Mouse (Mus musculus): Measurements from ENCODE around the gene Acat3. TPM values are rescaled to one million over a fixed set of nuclear protein-coding genes. Genes with fewer than 3 reads are reported as not detected.

Acat3 gene
- polyA plus RNA-seq, 1 experiment from 2014 or later: 38.4 TPM

GRCm38 (mm10) chr17:12886620-12887019 is 53.8 kb downstream of the Acat3 start:
- H3K4me3 ChIP-seq (ENCODE audit: low read depth, low read length): no peak overlapping the region
- no peak overlapping the region for H3K9ac ChIP-seq (replicated peaks)

GRCm38 (mm10) chr17:12881216-12881615 is 59.2 kb downstream of the Acat3 start:
- 68% methylated on average over 1 of the region's 1 CpGs for WGBS (ENCODE audit: insufficient replicate concordance)
- Histone ChIP-seq H3K27ac (ENCODE audit: low read depth) (no peak overlapping the region), H3K27me3 (ENCODE audit: insufficient read depth, low read length) (peaks cover 5% of the 10 kb centered on the region; the same call in 1 of the 2 replicates), H3K9me3 (ENCODE audit: low read length) (no peaks in the 10 kb centered on the region), H3K9ac (replicated peaks) (no peak overlapping the region), H3K4me1 (ENCODE audit: insufficient read depth) (no peaks in the 10 kb centered on the region), H3K36me3 (replicated peaks; ENCODE audit: insufficient read depth, low read length) (no peaks in the 10 kb centered on the region), H3K4me3 (ENCODE audit: low read depth, low read length) (no peak overlapping the region), H3K4me2 (ENCODE audit: low read depth, low read length) (no peak overlapping the region)
- ATAC-seq (no peak), DNase-seq (no peak)
- TF ChIP-seq CTCF (IDR thresholded peaks at IDR 0.05; ENCODE audit: low read depth): peak; percentile 36
- TF ChIP-seq EP300 (IDR thresholded peaks at IDR 0.05; ENCODE audit: low read depth): no peak

More at GRCm38 (mm10) chr17:12886620-12887019, 53.8 kb downstream of the Acat3 start:
- Histone ChIP-seq H3K4me1 (ENCODE audit: insufficient read depth) (no peaks in the 10 kb centered on the region), H3K36me3 (replicated peaks; ENCODE audit: insufficient read depth, low read length) (no peaks in the 10 kb centered on the region), H3K4me2 (ENCODE audit: low read depth, low read length) (no peak overlapping the region), H3K27ac (ENCODE audit: low read depth) (no peak overlapping the region), H3K27me3 (ENCODE audit: insufficient read depth, low read length) (no peaks in the 10 kb centered on the region), H3K9me3 (ENCODE audit: low read length) (no peaks in the 10 kb centered on the region)
- TF ChIP-seq CTCF (IDR thresholded peaks at IDR 0.05; ENCODE audit: low read depth) (no peak), EP300 (IDR thresholded peaks at IDR 0.05; ENCODE audit: low read depth) (no peak)
- 47% methylated on average over 6 of the region's 6 CpGs for WGBS (ENCODE audit: insufficient replicate concordance)
- no peak for ATAC-seq
- no peak for DNase-seq

- H3K9me3 ChIP-seq (ENCODE audit: low read length): no peaks in the 10 kb centered on the region
- ATAC-seq (peak; percentile 72), DNase-seq (peak; percentile 75)
- H3K4me3 ChIP-seq (ENCODE audit: low read depth, low read length): no peak overlapping the region
- H3K36me3 ChIP-seq (replicated peaks; ENCODE audit: insufficient read depth, low read length): no peaks in the 10 kb centered on the region
- no peak overlapping the region for H3K9ac ChIP-seq (replicated peaks)
- H3K27ac ChIP-seq (ENCODE audit: low read depth): no peak overlapping the region
- TF ChIP-seq CTCF (IDR thresholded peaks at IDR 0.05; ENCODE audit: low read depth) (peak; percentile 84), EP300 (IDR thresholded peaks at IDR 0.05; ENCODE audit: low read depth) (no peak)
- no peaks in the 10 kb centered on the region for H3K4me1 ChIP-seq (ENCODE audit: insufficient read depth)
- H3K4me2 ChIP-seq (ENCODE audit: low read depth, low read length): peak overlapping the region; percentile 33
- whole genome bisulfite sequencing (ENCODE audit: insufficient replicate concordance): 2% methylated on average over 14 of the region's 14 CpGs
- peaks cover 5% of the 10 kb centered on the region; the same call in 1 of the 2 replicates for H3K27me3 ChIP-seq (ENCODE audit: insufficient read depth, low read length)
Measured at GRCm38 (mm10) chr17:12880178-12880577, 60.2 kb downstream of the Acat3 start.

- Histone ChIP-seq H3K9ac (replicated peaks) (no peak within 1 kb of the TSS), H3K4me1 (ENCODE audit: insufficient read depth) (no peaks in the 10 kb centered on the region), H3K27ac (ENCODE audit: low read depth) (no peak within 1 kb of the TSS), H3K4me2 (ENCODE audit: low read depth, low read length) (no peak within 1 kb of the TSS), H3K4me3 (ENCODE audit: low read depth, low read length) (no peak within 1 kb of the TSS), H3K27me3 (ENCODE audit: insufficient read depth, low read length) (peaks cover 18% of the 10 kb centered on the region; the same call in 1 of the 2 replicates), H3K36me3 (replicated peaks; ENCODE audit: insufficient read depth, low read length) (no peaks in the 10 kb centered on the region), H3K9me3 (ENCODE audit: low read length) (no peaks in the 10 kb centered on the region)
- no peak for TF ChIP-seq CTCF (IDR thresholded peaks at IDR 0.05; ENCODE audit: low read depth)
- no peak for TF ChIP-seq EP300 (IDR thresholded peaks at IDR 0.05; ENCODE audit: low read depth)
- no peak for DNase-seq
- no peak for ATAC-seq
- whole genome bisulfite sequencing (ENCODE audit: insufficient replicate concordance): 65% methylated on average over 5 of the region's 5 CpGs
Measured at GRCm38 (mm10) chr17:12875734-12876133, 64.7 kb downstream of the Acat3 start, which contains the start of gene Mrgprh. TSS of gene Mrgprh (plus strand) at chr17:12876034.

Other genes with a start within 250 kb of the Acat3 start
- 4.5 and 6.5 TPM in 2 replicates for gene Igf2r, start 170.9 kb downstream of the Acat3 start, polyA plus RNA-seq (2015; fragmentation: Nextera tagmentation; extraction: Ambion mirVana)
- gene Mas1, start 72.5 kb downstream of the Acat3 start, polyA plus RNA-seq (2015; fragmentation: Nextera tagmentation; extraction: Ambion mirVana): 0.12 and 0.28 TPM in 2 replicates
- not detected in 2 replicates for gene Mrgprh, start 64.6 kb downstream of the Acat3 start, polyA plus RNA-seq (2015; fragmentation: Nextera tagmentation; extraction: Ambion mirVana)
- gene Pnldc1, start 30.4 kb downstream of the Acat3 start, polyA plus RNA-seq (2015; fragmentation: Nextera tagmentation; extraction: Ambion mirVana): 0.47 and 0.95 TPM in 2 replicates
- 136 TPM in 2 replicates for gene Tcp1, start 24.9 kb downstream of the Acat3 start, polyA plus RNA-seq (2015; fragmentation: Nextera tagmentation; extraction: Ambion mirVana)
- gene Mrpl18, start 24.3 kb downstream of the Acat3 start, polyA plus RNA-seq (2015; fragmentation: Nextera tagmentation; extraction: Ambion mirVana): 72.2 and 81.0 TPM in 2 replicates
- gene Acat2, start 20.1 kb upstream of the Acat3 start, polyA plus RNA-seq (2015; fragmentation: Nextera tagmentation; extraction: Ambion mirVana): 36.4 and 39.1 TPM in 2 replicates
- gene Wtap, start 53.6 kb upstream of the Acat3 start, polyA plus RNA-seq (2015; fragmentation: Nextera tagmentation; extraction: Ambion mirVana): 49.2 and 54.6 TPM in 2 replicates
- gene Sod2, start 66.2 kb upstream of the Acat3 start, polyA plus RNA-seq (2015; fragmentation: Nextera tagmentation; extraction: Ambion mirVana): 200 and 212 TPM in 2 replicates
- not detected in 2 replicates for gene Gpr31b, start 111.7 kb upstream of the Acat3 start, polyA plus RNA-seq (2015; fragmentation: Nextera tagmentation; extraction: Ambion mirVana)
- not detected in 2 replicates for gene Tcp10b, start 120.5 kb upstream of the Acat3 start, polyA plus RNA-seq (2015; fragmentation: Nextera tagmentation; extraction: Ambion mirVana)
- 0.05 TPM in 1 of 2 replicates, not detected in the other for gene Unc93a, start 191.2 kb upstream of the Acat3 start, polyA plus RNA-seq (2015; fragmentation: Nextera tagmentation; extraction: Ambion mirVana)

Data from liver, postnatal 0 days (tissue).